Mouse (Mus musculus): ENCODE measurements around the gene Cd8b1. TPM values are rescaled to one million over a fixed set of nuclear protein-coding genes. Genes with fewer than 3 reads are reported as not detected.

Cd8b1 gene
- polyA plus RNA-seq (2012; fragmentation: generic; extraction: Trizol): not detected

DNA sequence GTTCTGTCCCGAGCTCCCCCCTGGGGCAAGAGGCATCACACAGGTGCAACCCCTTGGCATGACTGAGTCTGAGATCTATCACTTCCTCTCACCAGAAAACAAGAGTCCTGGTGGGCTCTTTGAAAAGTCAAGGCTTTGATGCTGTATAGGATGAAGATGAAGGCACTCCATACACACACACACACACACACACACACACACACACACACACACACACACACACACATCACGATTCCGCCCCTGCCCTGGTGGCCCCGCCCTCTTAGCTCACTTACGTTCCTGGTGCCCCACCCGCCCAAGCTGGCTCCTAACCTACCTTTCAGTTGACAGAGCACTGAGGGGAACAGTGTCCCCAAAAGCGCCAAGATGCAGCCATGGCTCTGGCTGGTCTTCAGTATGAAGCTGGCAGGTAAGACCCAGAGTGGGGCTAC, at the start of gene Cd8b1:
TSS of gene Cd8b1 (plus strand) at position 298 of the 431 bp plus-strand sequence.

DNA sequence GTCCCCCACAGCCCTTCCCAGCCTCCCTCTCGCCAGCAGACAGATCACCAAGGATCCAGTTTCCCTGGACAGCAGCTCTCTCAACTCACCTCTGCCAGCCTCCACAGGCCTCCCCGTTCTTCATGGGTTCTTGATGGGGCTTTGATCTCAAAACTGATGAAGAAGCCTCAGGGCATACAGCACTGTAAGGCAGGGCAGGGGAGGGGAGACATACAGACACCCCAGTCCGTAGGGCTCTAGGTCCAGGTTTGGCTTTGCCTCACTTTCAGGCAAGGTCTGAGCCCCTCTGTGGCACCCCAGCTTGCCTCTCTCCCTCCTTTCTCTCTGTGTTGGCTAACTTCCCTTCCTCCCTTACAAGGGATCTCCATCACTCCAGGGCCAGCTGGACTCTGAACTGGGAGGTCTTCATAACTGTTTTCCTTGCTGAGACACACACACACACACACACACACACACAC, 733 bp upstream of the Cd8b1 start, which contains the start of gene Smyd1:
TSS of gene Smyd1 (minus strand) at position 408 of the 458 bp plus-strand sequence.

DNA sequence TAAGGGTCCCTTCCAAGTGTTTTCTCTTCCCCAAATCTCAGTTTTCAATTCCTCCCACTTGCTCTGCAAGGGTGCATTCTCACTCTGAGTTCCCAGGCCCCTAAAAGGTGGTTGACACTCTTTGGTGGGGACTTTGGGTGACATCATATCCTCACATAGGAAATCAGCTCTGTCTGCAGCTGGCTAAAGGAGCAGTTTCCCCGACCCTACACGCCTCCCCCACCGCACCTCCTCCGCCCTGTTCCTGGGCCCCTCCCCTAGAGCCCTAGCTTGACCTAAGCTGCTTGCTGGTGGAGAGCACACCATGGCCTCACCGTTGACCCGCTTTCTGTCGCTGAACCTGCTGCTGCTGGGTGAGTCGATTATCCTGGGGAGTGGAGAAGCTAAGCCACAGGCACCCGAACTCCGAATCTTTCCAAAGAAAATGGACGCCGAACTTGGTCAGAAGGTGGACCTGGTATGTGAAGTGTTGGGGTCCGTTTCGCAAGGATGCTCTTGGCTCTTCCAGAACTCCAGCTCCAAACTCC, 50.7 kb downstream of the Cd8b1 start, which contains the start of gene Cd8a:
TSS of gene Cd8a (plus strand) at position 179 of the 527 bp plus-strand sequence.

Other genes with a start within 250 kb of the Cd8b1 start
- under 1 TPM; 0.06 to 0.70 TPM for gene Thnsl2, start 178.3 kb upstream of the Cd8b1 start, polyA plus RNA-seq (2012; fragmentation: generic; extraction: Trizol)
- not detected for gene Fabp1, start 123.0 kb upstream of the Cd8b1 start, polyA plus RNA-seq (2012; fragmentation: generic; extraction: Trizol)
- gene Krcc1, start 51.1 kb upstream of the Cd8b1 start, polyA plus RNA-seq (2012; fragmentation: generic; extraction: Trizol): 1 to 10 TPM; 1.6 to 9.1 TPM
- gene Smyd1, start 555 bp upstream of the Cd8b1 start, polyA plus RNA-seq (2012; fragmentation: generic; extraction: Trizol): under 1 TPM in 1 of 2 experiments, not detected in 1; 0.08 TPM
- gene Cd8a, start 50.6 kb downstream of the Cd8b1 start, polyA plus RNA-seq (2012; fragmentation: generic; extraction: Trizol): not detected
- gene Rmnd5a, start 117.8 kb downstream of the Cd8b1 start, polyA plus RNA-seq (2012; fragmentation: generic; extraction: Trizol): 1 to 10 TPM in 1 of 2 experiments, under 1 TPM in 1; 0.23 to 9.2 TPM
- gene Rnf103, start 171.1 kb downstream of the Cd8b1 start, polyA plus RNA-seq (2012; fragmentation: generic; extraction: Trizol): 1 to 10 TPM in 1 of 2 experiments, under 1 TPM in 1; 0.55 to 7.4 TPM
- gene Chmp3, start 221.0 kb downstream of the Cd8b1 start, polyA plus RNA-seq (2012; fragmentation: generic; extraction: Trizol): 10 to 100 TPM; 14.4 to 59.0 TPM